Mouse (Mus musculus): ENCODE measurements around the gene Prickle1. TPM values are rescaled to one million over a fixed set of nuclear protein-coding genes. Genes with fewer than 3 reads are reported as not detected.

Prickle1 gene
- total RNA-seq, 1 experiment from 2014 or later = 2.0 TPM

GRCm38 (mm10) chr15:93601461-93602015 lies 5.8 kb upstream of the Prickle1 start:
- ATAC-seq (replicated peaks in 1 of 2; ENCODE audit: insufficient read depth in 1 of 2, low FRiP score in 2 of 2, low TSS enrichment in 1 of 2, low read depth in 1 of 2, poor library complexity in 2 of 2, severe bottlenecking in 2 of 2) = no peak

- ATAC-seq (replicated peaks in 1 of 2; ENCODE audit: insufficient read depth in 1 of 2, low FRiP score in 2 of 2, low TSS enrichment in 1 of 2, low read depth in 1 of 2, poor library complexity in 2 of 2, severe bottlenecking in 2 of 2) = no peak
Observed at GRCm38 (mm10) chr15:93596991-93597390, 1.3 kb upstream of the Prickle1 start.

- peak; percentile 65 for ATAC-seq (replicated peaks in 1 of 2; ENCODE audit: insufficient read depth in 1 of 2, low FRiP score in 2 of 2, low TSS enrichment in 1 of 2, low read depth in 1 of 2, poor library complexity in 2 of 2, severe bottlenecking in 2 of 2)
Observed at GRCm38 (mm10) chr15:93596285-93596684, 594 bp upstream of the Prickle1 start.

GRCm38 (mm10) chr15:93594888-93595698 lies 598 bp downstream of the Prickle1 start:
- ATAC-seq (replicated peaks in 1 of 2; ENCODE audit: insufficient read depth in 1 of 2, low FRiP score in 2 of 2, low TSS enrichment in 1 of 2, low read depth in 1 of 2, poor library complexity in 2 of 2, severe bottlenecking in 2 of 2) = peak; percentile 36 to 38; a peak in 3 of 4 replicates

- ATAC-seq (replicated peaks in 1 of 2; ENCODE audit: insufficient read depth in 1 of 2, low FRiP score in 2 of 2, low TSS enrichment in 1 of 2, low read depth in 1 of 2, poor library complexity in 2 of 2, severe bottlenecking in 2 of 2) = no peak
Observed at GRCm38 (mm10) chr15:93594296-93594887, 1.3 kb downstream of the Prickle1 start.

GRCm38 (mm10) chr15:93592596-93592995 lies 3.1 kb downstream of the Prickle1 start:
- ATAC-seq (replicated peaks in 1 of 2; ENCODE audit: insufficient read depth in 1 of 2, low FRiP score in 2 of 2, low TSS enrichment in 1 of 2, low read depth in 1 of 2, poor library complexity in 2 of 2, severe bottlenecking in 2 of 2) = no peak

GRCm38 (mm10) chr15:93591831-93592321 lies 3.8 kb downstream of the Prickle1 start:
- no peak for ATAC-seq (replicated peaks in 1 of 2; ENCODE audit: insufficient read depth in 1 of 2, low FRiP score in 2 of 2, low TSS enrichment in 1 of 2, low read depth in 1 of 2, poor library complexity in 2 of 2, severe bottlenecking in 2 of 2)

- ATAC-seq (replicated peaks in 1 of 2; ENCODE audit: insufficient read depth in 1 of 2, low FRiP score in 2 of 2, low TSS enrichment in 1 of 2, low read depth in 1 of 2, poor library complexity in 2 of 2, severe bottlenecking in 2 of 2) = no peak
Observed at GRCm38 (mm10) chr15:93591371-93591770, 4.3 kb downstream of the Prickle1 start.

- no peak for ATAC-seq (replicated peaks in 1 of 2; ENCODE audit: insufficient read depth in 1 of 2, low FRiP score in 2 of 2, low TSS enrichment in 1 of 2, low read depth in 1 of 2, poor library complexity in 2 of 2, severe bottlenecking in 2 of 2)
Observed at GRCm38 (mm10) chr15:93588401-93588800, 7.3 kb downstream of the Prickle1 start.

GRCm38 (mm10) chr15:93587660-93588059 lies 8.0 kb downstream of the Prickle1 start:
- ATAC-seq (replicated peaks in 1 of 2; ENCODE audit: insufficient read depth in 1 of 2, low FRiP score in 2 of 2, low TSS enrichment in 1 of 2, low read depth in 1 of 2, poor library complexity in 2 of 2, severe bottlenecking in 2 of 2) = no peak; a peak in 1 of 4 replicates

- no peak for ATAC-seq (replicated peaks in 1 of 2; ENCODE audit: insufficient read depth in 1 of 2, low FRiP score in 2 of 2, low TSS enrichment in 1 of 2, low read depth in 1 of 2, poor library complexity in 2 of 2, severe bottlenecking in 2 of 2)
Observed at GRCm38 (mm10) chr15:93583051-93583450, 12.6 kb downstream of the Prickle1 start.

- no peak for ATAC-seq (replicated peaks in 1 of 2; ENCODE audit: insufficient read depth in 1 of 2, low FRiP score in 2 of 2, low TSS enrichment in 1 of 2, low read depth in 1 of 2, poor library complexity in 2 of 2, severe bottlenecking in 2 of 2)
Observed at GRCm38 (mm10) chr15:93581736-93582135, 14.0 kb downstream of the Prickle1 start.

- no peak for ATAC-seq (replicated peaks in 1 of 2; ENCODE audit: insufficient read depth in 1 of 2, low FRiP score in 2 of 2, low TSS enrichment in 1 of 2, low read depth in 1 of 2, poor library complexity in 2 of 2, severe bottlenecking in 2 of 2)
Observed at GRCm38 (mm10) chr15:93579899-93580298, 15.8 kb downstream of the Prickle1 start.

GRCm38 (mm10) chr15:93579100-93579499 lies 16.6 kb downstream of the Prickle1 start:
- no peak for ATAC-seq (replicated peaks in 1 of 2; ENCODE audit: insufficient read depth in 1 of 2, low FRiP score in 2 of 2, low TSS enrichment in 1 of 2, low read depth in 1 of 2, poor library complexity in 2 of 2, severe bottlenecking in 2 of 2)

- no peak for ATAC-seq (replicated peaks in 1 of 2; ENCODE audit: insufficient read depth in 1 of 2, low FRiP score in 2 of 2, low TSS enrichment in 1 of 2, low read depth in 1 of 2, poor library complexity in 2 of 2, severe bottlenecking in 2 of 2)
Observed at GRCm38 (mm10) chr15:93576361-93576760, 19.3 kb downstream of the Prickle1 start.

- peak; percentile 88 to 93 for ATAC-seq (replicated peaks in 1 of 2; ENCODE audit: insufficient read depth in 1 of 2, low FRiP score in 2 of 2, low TSS enrichment in 1 of 2, low read depth in 1 of 2, poor library complexity in 2 of 2, severe bottlenecking in 2 of 2)
Observed at GRCm38 (mm10) chr15:93575884-93576283, 19.8 kb downstream of the Prickle1 start.

- ATAC-seq (replicated peaks in 1 of 2; ENCODE audit: insufficient read depth in 1 of 2, low FRiP score in 2 of 2, low TSS enrichment in 1 of 2, low read depth in 1 of 2, poor library complexity in 2 of 2, severe bottlenecking in 2 of 2) = no peak
Observed at GRCm38 (mm10) chr15:93572889-93573288, 22.8 kb downstream of the Prickle1 start.

GRCm38 (mm10) chr15:93570881-93571495 lies 24.7 kb downstream of the Prickle1 start:
- ATAC-seq (replicated peaks in 1 of 2; ENCODE audit: insufficient read depth in 1 of 2, low FRiP score in 2 of 2, low TSS enrichment in 1 of 2, low read depth in 1 of 2, poor library complexity in 2 of 2, severe bottlenecking in 2 of 2) = no peak

Data from hematopoietic stem cell, adult 5-6 weeks (primary cell).